Mouse (Mus musculus): ENCODE results near the gene Slc6a6. TPM values are rescaled to one million over a fixed set of nuclear protein-coding genes. Genes with fewer than 3 reads are reported as not detected.
A peak's percentile ranks its signal among the peaks of the same experiment; 100 is the strongest.

The Slc6a6 gene
- total RNA-seq (2021): 100 to 1,000 TPM; 177 to 193 TPM
- long read RNA-seq, full-length matches to known transcripts: 19 of 60 reads
- long read RNA-seq, partial matches to known transcripts: 8 of 60 reads
- long read RNA-seq, other reads (novel, unspliced or antisense): 33 of 60 reads

DNA sequence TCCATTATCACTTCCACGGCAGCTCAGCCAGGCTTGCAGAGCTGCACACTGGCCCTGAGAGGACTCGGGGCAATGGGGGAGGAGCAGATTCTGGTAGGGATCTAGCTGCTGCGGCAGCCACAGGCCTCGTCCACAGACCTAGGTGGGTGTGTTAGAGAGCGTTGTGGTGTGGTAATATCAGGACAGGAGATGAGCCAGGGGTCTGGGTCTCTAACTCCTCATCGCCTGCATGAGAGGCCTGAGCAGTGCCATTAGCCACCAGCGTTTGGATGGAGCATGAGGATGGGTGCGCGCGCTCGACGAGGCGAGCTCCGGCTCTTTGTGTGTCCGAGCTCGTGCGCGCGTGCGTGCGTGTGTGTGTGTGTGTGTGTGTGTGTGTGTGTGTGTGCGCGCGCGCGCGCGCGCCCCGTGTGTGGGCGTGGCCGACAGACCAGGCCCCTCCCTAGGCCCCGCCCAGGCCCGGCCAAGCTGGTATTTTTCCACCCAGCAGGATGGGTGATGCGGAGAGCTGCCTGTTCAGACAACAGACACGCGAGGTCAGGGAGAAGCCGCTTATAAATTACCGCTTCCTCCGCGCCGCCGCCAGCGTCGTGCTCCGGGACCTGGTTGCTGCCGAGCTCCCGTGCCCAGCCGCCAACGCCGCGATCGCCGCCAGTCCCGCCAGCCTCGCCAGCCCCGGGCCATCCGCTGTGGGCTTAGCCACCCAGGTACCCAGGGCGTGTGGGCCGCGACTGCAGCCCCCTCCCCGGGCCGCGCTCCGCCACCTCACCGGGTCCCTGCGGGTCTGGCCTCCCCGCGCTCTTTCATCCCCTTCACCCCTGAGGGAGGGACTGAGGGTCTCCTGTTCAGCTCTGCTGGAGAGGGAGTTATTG lies at the start of gene Slc6a6:
Gene Slc6a6 (plus strand): TSS at position 452 of the 872 bp plus-strand sequence.
- DNase-seq (ENCODE audit: low spot score in 2 of 2): peak; percentile 92 to 95

- DNase-seq (ENCODE audit: low spot score in 2 of 2): no peak
These were observed 49.4 kb upstream of the Slc6a6 start for GRCm38 (mm10) chr6:91634417-91634816.

DNA sequence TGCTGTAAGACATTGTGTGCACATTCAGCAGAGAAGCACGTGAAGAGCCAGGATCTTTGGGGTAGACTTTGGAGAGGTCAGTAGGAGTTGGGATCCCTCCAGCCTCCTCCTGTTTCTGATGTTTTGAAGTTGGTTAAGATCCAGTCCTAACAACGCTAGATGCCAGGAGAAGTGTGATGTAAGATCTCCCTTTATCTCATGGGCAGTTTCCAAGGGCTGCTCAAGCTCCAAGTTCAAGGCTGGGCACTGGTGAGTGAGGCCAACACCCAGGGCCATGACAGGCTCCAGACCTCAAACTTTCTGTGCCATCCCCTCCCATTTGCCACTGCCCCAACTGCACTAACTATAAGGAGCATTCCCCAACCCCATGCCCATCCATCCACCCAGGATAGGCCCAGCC lies 49.0 kb upstream of the Slc6a6 start:
- no peak for DNase-seq (ENCODE audit: low spot score in 2 of 2)

DNA sequence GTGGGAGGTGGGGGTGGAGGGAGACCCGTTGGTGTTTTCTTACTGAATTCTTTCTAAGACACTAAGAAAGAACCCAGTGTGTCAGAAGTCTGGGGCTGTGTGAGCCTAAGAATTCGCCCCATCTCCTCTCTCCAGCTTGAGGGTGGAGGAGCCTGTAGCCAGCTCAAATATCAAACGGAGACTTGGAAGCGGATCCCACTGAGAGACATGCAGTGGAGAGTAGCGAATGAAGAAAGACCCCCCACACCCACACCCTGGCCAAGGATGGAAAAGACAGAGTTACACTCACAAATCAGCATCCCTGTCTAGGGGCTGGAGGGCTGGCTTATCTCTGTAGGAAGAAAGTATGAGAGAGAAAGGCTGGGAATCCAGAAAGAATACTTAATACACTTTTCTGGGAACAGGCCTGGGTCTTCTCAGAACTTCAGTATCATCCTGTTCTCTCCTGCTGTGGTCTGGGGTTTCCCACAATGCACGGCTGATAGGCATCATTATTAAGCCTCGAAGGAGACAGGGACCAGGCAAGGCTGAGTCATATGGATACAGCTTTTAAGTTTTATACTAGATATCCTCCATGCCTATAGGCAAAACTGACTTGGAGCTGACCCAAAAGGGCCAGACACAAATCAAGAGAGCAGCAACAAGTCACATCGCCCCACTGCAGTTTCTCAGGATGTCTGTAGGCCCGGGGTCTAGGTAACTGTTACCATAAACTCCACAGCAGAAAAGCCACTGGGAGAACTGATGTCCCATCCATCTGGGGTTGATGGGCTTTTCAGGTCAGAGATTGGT lies 45.5 kb upstream of the Slc6a6 start:
- DNase-seq (ENCODE audit: low spot score in 2 of 2): no peak

GRCm38 (mm10) chr6:91643011-91643410 lies 40.8 kb upstream of the Slc6a6 start:
- no peak for DNase-seq (ENCODE audit: low spot score in 2 of 2)

GRCm38 (mm10) chr6:91643416-91643921 lies 40.4 kb upstream of the Slc6a6 start:
- no peak for DNase-seq (ENCODE audit: low spot score in 2 of 2)

GRCm38 (mm10) chr6:91646019-91646418 lies 37.8 kb upstream of the Slc6a6 start:
- DNase-seq (ENCODE audit: low spot score in 2 of 2): peak; percentile 47 to 67

DNA sequence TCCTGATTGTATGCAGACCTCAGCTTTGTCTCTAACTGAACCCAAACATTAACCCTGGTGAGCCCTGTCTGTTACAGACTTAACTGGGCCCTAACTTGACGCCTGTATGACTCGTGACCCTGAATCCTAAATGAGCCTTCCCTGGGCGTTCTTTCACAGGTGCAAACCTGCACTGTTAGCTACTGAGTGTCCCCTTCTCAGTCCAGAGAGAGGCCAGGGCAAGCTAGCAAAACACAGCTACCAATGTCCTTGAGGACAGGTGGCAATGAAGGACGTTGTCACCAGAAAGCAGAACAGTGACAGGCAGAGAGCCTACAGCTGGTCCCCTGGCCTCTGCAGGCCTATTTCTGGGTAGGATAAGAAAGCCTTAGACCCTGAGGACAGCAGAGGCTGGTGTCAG lies 37.0 kb upstream of the Slc6a6 start:
- no peak for DNase-seq (ENCODE audit: low spot score in 2 of 2)

GRCm38 (mm10) chr6:91647385-91647791 lies 36.5 kb upstream of the Slc6a6 start:
- DNase-seq (ENCODE audit: low spot score in 2 of 2): peak; percentile 51 to 61

DNA sequence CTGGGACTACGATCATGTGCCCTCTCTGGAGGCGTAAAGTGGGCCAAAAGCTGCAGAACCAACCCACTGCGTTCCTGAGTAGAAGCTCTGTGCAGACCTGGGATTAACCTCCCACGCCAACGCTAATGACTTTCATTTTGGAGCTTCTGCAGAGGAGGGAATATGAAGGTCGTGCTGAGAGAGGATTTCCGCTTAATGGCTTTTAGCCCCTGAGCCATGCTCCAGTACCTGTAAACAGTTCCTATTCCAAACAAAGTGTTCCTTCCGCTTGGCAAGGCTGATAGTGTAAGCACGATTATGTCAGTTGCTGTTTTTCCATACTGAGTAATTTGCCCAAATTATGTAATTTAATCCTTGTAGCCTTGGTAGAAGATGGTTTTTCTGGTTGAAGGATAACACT lies 33.6 kb upstream of the Slc6a6 start:
- DNase-seq (ENCODE audit: low spot score in 2 of 2): no peak

- DNase-seq (ENCODE audit: low spot score in 2 of 2): no peak
These were observed 31.6 kb upstream of the Slc6a6 start for GRCm38 (mm10) chr6:91652296-91652695.

- no peak for DNase-seq (ENCODE audit: low spot score in 2 of 2)
These were observed 28.6 kb upstream of the Slc6a6 start for GRCm38 (mm10) chr6:91655244-91655643.

DNA sequence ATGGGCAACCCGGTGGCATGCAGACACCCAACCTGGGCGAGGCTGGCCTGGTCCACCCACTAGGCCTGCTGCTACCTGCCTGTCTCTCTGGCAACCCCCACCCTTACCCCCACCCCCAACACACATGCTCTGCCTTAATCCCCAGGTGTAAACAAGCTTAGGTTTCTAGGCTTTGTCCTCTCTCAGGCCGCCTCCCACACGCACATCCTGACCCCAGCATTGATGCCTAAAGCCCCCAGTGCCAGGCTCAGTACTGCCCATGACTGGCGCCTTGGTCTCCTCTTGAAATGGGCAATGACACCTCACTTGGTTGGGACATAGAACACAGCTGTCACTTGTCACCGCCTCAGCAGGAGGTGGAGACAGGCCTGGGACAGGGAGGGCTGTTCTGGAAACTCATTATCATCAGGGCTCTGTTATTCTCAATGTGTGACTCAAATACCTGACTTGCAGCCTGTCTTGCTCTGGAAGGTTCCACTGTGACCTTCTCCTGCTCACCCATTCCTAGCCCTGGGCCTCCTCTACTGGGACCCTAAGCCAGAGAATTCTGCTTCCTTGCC lies 27.9 kb upstream of the Slc6a6 start:
- no peak for DNase-seq (ENCODE audit: low spot score in 2 of 2)

DNA sequence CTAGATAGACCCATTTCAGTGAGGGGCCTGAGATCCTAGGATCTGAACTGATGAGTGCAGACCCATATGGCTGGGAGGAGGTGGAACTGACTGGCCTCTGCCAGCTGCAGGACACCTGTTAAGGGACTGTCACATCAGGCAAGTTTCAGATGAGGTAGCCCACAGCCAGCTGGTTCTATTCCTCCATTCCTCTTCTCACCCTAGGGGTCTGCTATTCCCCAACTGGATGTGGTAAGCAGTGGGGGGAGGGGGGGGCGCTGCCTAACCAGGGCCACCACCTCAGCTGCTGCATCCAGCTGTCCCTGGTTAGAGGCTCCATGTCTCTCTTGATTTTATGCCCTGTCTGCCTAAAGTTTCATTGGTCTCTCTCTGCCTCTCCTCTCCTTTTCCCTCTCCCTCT lies 25.6 kb upstream of the Slc6a6 start:
- no peak for DNase-seq (ENCODE audit: low spot score in 2 of 2)

- no peak for DNase-seq (ENCODE audit: low spot score in 2 of 2)
These were observed 23.9 kb upstream of the Slc6a6 start for GRCm38 (mm10) chr6:91659841-91660509.

- no peak for DNase-seq (ENCODE audit: low spot score in 2 of 2)
These were observed 21.6 kb upstream of the Slc6a6 start for GRCm38 (mm10) chr6:91662301-91662700.

- DNase-seq (ENCODE audit: low spot score in 2 of 2): no peak
These were observed 20.2 kb upstream of the Slc6a6 start for GRCm38 (mm10) chr6:91663616-91664015.

DNA sequence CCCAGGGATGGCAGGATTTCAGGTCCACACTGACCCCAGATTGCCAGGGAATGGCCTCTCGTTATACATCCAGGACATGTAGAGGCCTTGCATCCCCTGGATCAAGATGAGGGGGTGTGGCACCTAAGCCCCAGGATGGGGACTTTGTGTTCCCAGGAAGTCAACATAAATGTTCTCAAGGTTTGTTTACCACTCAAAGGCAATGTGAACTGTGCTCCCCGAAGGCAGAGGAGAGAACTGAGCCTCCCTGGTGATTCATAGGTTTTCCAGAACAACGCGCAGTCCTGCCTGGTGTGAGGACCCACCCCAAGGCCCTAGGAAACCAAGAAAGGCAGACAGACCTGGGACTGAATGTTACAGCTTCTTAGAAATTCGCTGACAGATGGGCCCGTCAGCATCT lies 18.6 kb upstream of the Slc6a6 start:
- no peak for DNase-seq (ENCODE audit: low spot score in 2 of 2)

DNA sequence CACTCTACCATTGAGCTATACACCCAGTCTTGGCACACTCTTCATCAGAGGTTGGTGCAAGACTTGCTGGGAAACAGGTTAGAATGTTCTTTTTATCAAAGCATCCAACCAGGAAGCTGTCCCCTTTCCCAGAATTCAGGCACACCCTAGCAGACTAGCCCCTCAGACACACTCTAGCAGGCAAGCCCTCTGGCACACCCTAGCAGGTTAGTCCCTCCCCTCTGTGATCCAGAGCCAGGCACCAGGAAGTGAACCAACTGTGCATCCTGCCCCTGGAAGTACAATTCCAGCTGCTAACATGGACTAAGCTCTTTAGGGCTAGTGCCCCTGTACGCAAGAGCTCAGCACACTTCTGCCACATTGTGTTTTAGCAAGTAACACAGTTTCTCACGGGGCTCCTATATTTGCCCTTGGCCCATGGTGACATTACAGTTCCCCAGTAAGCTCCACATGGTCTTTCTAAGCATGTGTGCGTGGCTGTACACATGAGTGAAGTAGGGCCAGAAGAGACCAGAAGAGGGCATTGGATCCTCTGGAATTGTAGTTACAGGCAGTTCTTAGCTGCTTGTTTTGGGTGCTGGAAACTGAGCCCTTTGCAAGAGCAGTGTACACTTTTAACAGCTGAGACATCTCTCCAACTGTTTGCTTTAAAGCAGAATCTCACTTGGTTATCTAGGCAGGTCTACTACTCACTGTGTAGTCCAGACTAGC lies 17.7 kb upstream of the Slc6a6 start:
- DNase-seq (ENCODE audit: low spot score in 2 of 2): no peak

DNA sequence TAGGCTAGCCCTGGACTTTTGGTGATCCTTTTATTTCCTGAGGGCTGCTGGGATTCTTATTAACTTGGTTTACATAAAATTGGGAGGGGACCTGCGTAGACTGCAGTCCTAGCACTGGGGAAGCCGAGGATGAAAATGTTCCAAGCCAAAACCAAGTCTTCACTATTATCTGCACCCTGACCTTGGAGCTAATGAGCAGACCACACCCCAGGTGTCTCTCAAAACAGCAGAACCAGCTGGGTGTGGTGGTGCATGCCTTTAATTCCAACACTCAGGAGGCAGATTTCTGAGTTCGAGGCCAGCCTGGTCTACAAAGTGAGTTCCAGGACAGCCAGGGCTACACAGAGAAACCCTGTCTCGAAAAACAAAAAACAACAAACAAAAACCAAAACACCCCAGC lies 16.7 kb upstream of the Slc6a6 start:
- no peak for DNase-seq (ENCODE audit: low spot score in 2 of 2)

All from layer of hippocampus, postnatal 10 days (tissue).